Mouse (Mus musculus): ENCODE measurements around the gene Cnih2. TPM values are rescaled to one million over a fixed set of nuclear protein-coding genes. Genes with fewer than 3 reads are reported as not detected.

Cnih2 gene
- 84.4 and 102 TPM in 2 replicates for polyA plus RNA-seq (2021; fragmentation: Nextera tagmentation)
- long read RNA-seq, experiment 1, transcript Cnih2-201 (6 exons, 1,343 nt), result major isoform, 55 of 106 reads
- long read RNA-seq, experiment 1, partial matches to known transcripts, result 39 of 106 reads
- long read RNA-seq, experiment 1, other reads (novel, unspliced or antisense), result 10 of 106 reads
- long read RNA-seq, experiment 2, transcript Cnih2-201 (6 exons, 1,343 nt), result major isoform, 166 of 182 reads
- long read RNA-seq, experiment 2, transcript Cnih2-202 (6 exons, 971 nt), result minor isoform, 7 of 182 reads
- long read RNA-seq, experiment 2, partial matches to known transcripts, result 1 of 182 reads
- long read RNA-seq, experiment 2, other reads (novel, unspliced or antisense), result 8 of 182 reads

GRCm38 (mm10) chr19:5098363-5099143, at the start of gene Cnih2:
Cnih2 (minus strand) TSS chr19:5098521.

GRCm38 (mm10) chr19:5118384-5118698, 20.0 kb upstream of the Cnih2 start, which contains the start of gene Klc2:
Klc2 (minus strand) TSS chr19:5118560.

GRCm38 (mm10) chr19:5106731-5107191, 8.4 kb upstream of the Cnih2 start, which contains the start of gene Rab1b:
Rab1b (minus strand) TSS chr19:5107072.

GRCm38 (mm10) chr19:5087884-5088728, 10.2 kb downstream of the Cnih2 start, which contains the start of gene Yif1a:
Yif1a (plus strand) TSS chr19:5088538.

GRCm38 (mm10) chr19:5085145-5085863, 13.0 kb downstream of the Cnih2 start, which contains the start of gene Tmem151a:
Tmem151a (minus strand) TSS chr19:5085531.

GRCm38 (mm10) chr19:5067867-5068569, 30.3 kb downstream of the Cnih2 start, which contains the start of gene Cd248:
Cd248 (plus strand) TSS chr19:5068078.

GRCm38 (mm10) chr19:5050047-5050905, 48.0 kb downstream of the Cnih2 start, which contains the start of gene Rin1:
Rin1 (plus strand) TSS chr19:5050481.

Other genes with a start within 250 kb of the Cnih2 start
- 112 TPM in 2 replicates for gene Ctsf, start 243.4 kb downstream of the Cnih2 start, polyA plus RNA-seq (2021; fragmentation: Nextera tagmentation)
- gene Actn3, start 220.6 kb downstream of the Cnih2 start, polyA plus RNA-seq (2021; fragmentation: Nextera tagmentation), result 0.69 and 1.2 TPM in 2 replicates
- 9.4 and 11.3 TPM in 2 replicates for gene Zdhhc24, start 219.9 kb downstream of the Cnih2 start, polyA plus RNA-seq (2021; fragmentation: Nextera tagmentation)
- 10.9 and 14.6 TPM in 2 replicates for gene Bbs1, start 191.9 kb downstream of the Cnih2 start, polyA plus RNA-seq (2021; fragmentation: Nextera tagmentation)
- 20.4 and 22.2 TPM in 2 replicates for gene Dpp3, start 170.2 kb downstream of the Cnih2 start, polyA plus RNA-seq (2021; fragmentation: Nextera tagmentation)
- 7.8 and 8.6 TPM in 2 replicates for gene Peli3, start 155.4 kb downstream of the Cnih2 start, polyA plus RNA-seq (2021; fragmentation: Nextera tagmentation)
- gene Mrpl11, start 136.4 kb downstream of the Cnih2 start, polyA plus RNA-seq (2021; fragmentation: Nextera tagmentation), result 144 and 145 TPM in 2 replicates
- gene Npas4, start 108.2 kb downstream of the Cnih2 start, polyA plus RNA-seq (2021; fragmentation: Nextera tagmentation), result 5.2 and 8.9 TPM in 2 replicates
- gene Slc29a2, start 74.7 kb downstream of the Cnih2 start, polyA plus RNA-seq (2021; fragmentation: Nextera tagmentation), result 8.2 and 8.5 TPM in 2 replicates
- gene B4gat1, start 59.7 kb downstream of the Cnih2 start, polyA plus RNA-seq (2021; fragmentation: Nextera tagmentation), result 149 and 162 TPM in 2 replicates
- 2.2 and 2.6 TPM in 2 replicates for gene AC124502.3, start 59.6 kb downstream of the Cnih2 start, polyA plus RNA-seq (2021; fragmentation: Nextera tagmentation)
- gene Brms1, start 57.2 kb downstream of the Cnih2 start, polyA plus RNA-seq (2021; fragmentation: Nextera tagmentation), result 27.0 and 31.7 TPM in 2 replicates
- 21.3 TPM in 2 replicates for gene Rin1, start 48.0 kb downstream of the Cnih2 start, polyA plus RNA-seq (2021; fragmentation: Nextera tagmentation)
- 2.0 and 3.4 TPM in 2 replicates for gene Cd248, start 30.4 kb downstream of the Cnih2 start, polyA plus RNA-seq (2021; fragmentation: Nextera tagmentation)
- 118 and 149 TPM in 2 replicates for gene Tmem151a, start 13.0 kb downstream of the Cnih2 start, polyA plus RNA-seq (2021; fragmentation: Nextera tagmentation)
- gene Yif1a, start 10.0 kb downstream of the Cnih2 start, polyA plus RNA-seq (2021; fragmentation: Nextera tagmentation), result 46.2 and 52.4 TPM in 2 replicates
- gene Rab1b, start 8.6 kb upstream of the Cnih2 start, polyA plus RNA-seq (2021; fragmentation: Nextera tagmentation), result 152 and 166 TPM in 2 replicates
- 12.8 and 13.5 TPM in 2 replicates for gene Klc2, start 20.0 kb upstream of the Cnih2 start, polyA plus RNA-seq (2021; fragmentation: Nextera tagmentation)
- gene Pacs1, start 174.6 kb upstream of the Cnih2 start, polyA plus RNA-seq (2021; fragmentation: Nextera tagmentation), result 25.5 and 25.8 TPM in 2 replicates
- 214 and 232 TPM in 2 replicates for gene Sf3b2, start 196.9 kb upstream of the Cnih2 start, polyA plus RNA-seq (2021; fragmentation: Nextera tagmentation)
- gene Gal3st3, start 199.8 kb upstream of the Cnih2 start, polyA plus RNA-seq (2021; fragmentation: Nextera tagmentation), result 71.6 and 91.0 TPM in 2 replicates
- not detected in 2 replicates for gene Catsper1, start 237.2 kb upstream of the Cnih2 start, polyA plus RNA-seq (2021; fragmentation: Nextera tagmentation)